Mouse (Mus musculus): Measurements from ENCODE around the gene Lig4. TPM values are rescaled to one million over a fixed set of nuclear protein-coding genes. Genes with fewer than 3 reads are reported as not detected.

Gene Lig4
- polyA plus RNA-seq, 1 experiment from 2014 or later = 10.6 TPM

DNA sequence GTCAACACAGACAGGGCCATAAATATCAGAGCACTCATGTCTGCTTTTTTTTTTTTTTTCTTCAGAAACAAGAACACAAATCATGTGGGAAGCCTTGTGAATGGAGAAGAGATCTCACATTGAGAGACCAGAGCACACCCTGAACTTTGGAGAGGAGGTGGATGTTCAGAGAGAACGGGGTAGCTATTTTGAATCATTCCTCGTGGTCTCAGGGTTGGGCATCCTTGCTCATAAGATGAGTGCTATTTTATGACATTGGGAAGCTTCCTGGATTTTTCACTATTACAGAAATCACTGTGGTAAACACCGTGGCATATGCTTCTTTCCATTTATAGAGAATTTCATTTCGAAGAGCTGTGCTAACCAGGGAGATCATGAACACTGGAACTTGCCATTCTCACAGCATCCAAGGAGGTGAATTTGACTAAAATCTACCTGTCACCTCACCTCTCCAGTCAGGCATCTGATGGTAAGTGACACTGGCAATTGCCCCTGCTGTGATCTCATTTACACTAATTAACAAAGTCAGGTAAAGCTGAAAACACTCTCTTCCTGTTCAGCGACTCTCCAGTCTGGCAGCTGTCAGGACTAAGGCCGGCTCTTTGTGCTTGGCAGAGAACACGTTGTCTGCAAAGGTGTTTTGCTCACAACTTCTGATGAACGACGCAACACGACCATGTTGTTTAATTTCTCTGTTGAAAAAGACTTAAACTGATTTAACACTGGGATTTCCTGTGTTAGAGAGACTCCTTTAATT, 28.2 kb downstream of the Lig4 start:
- Histone ChIP-seq H3K9me3 (ENCODE audit: control insufficient read depth, low read length) (no peaks in the 10 kb centered on the region), H3K9ac (ENCODE audit: low read depth, low read length) (no peak overlapping the region), H3K36me3 (ENCODE audit: control insufficient read depth, insufficient read depth, low read length) (no peaks in the 10 kb centered on the region), H3K4me1 (replicated peaks; ENCODE audit: control insufficient read depth, insufficient read depth, low read length) (no peaks in the 10 kb centered on the region), H3K4me3 (ENCODE audit: low read depth, low read length) (no peak overlapping the region), H3K27me3 (ENCODE audit: control insufficient read depth, insufficient read depth, low read length) (no peaks in the 10 kb centered on the region), H3K27ac (ENCODE audit: low read depth, low read length) (no peak overlapping the region), H3K4me2 (replicated peaks; ENCODE audit: low read depth, low read length) (no peak overlapping the region)
- no peak for ATAC-seq (ENCODE audit: low FRiP score)
- WGBS = 71% methylated on average over 10 of the region's 10 CpGs
- no peak for DNase-seq (ENCODE audit: low spot score)

GRCm38 (mm10) chr8:9935574-9935973, 41.9 kb downstream of the Lig4 start:
- no peak overlapping the region for H3K27ac ChIP-seq (ENCODE audit: low read depth, low read length)
- WGBS = 70% methylated on average over 7 of the region's 7 CpGs
- H3K9me3 ChIP-seq (ENCODE audit: control insufficient read depth, low read length) = no peaks in the 10 kb centered on the region
- no peaks in the 10 kb centered on the region for H3K4me1 ChIP-seq (replicated peaks; ENCODE audit: control insufficient read depth, insufficient read depth, low read length)
- no peak overlapping the region for H3K4me3 ChIP-seq (ENCODE audit: low read depth, low read length)
- ATAC-seq (ENCODE audit: low FRiP score) = 0 out of 2 replicates have a peak, but pooled peaks have one; percentile 17
- H3K27me3 ChIP-seq (ENCODE audit: control insufficient read depth, insufficient read depth, low read length) = no peaks in the 10 kb centered on the region
- no peak overlapping the region for H3K4me2 ChIP-seq (replicated peaks; ENCODE audit: low read depth, low read length)
- H3K36me3 ChIP-seq (ENCODE audit: control insufficient read depth, insufficient read depth, low read length) = no peaks in the 10 kb centered on the region
- no peak for DNase-seq (ENCODE audit: low spot score)
- H3K9ac ChIP-seq (ENCODE audit: low read depth, low read length) = no peak overlapping the region

DNA sequence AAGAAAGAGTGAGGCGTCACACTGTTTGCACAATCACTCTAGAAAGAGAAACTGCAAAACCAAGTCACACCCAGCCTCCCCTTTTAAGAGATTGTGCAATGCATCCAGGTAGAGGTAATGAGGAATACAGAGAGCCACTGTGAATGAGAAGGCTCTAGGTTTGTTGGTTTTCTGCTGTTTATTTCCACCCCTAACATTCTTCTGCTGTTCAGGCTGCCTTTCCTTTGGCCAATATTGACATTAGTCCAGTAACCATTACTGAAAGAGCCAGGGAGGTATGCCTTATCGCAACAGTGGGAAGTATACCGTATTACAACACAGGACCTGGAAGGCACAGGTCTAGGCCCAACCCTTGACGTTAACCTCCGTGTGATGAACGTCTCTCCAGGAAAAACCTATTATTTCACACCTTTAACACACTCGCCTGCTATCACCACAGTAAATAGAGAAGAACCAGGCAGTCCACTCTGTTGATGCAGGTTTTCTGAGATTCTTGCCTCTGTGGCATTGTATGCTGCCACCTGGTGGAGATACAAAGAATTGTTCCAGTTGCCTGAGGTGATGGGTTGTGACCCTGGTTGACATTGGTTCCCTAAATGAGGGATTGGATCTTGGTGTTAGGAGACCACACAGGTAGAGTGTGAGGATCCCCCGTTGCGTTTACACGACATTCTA, 42.5 kb downstream of the Lig4 start:
- Histone ChIP-seq H3K27ac (ENCODE audit: low read depth, low read length) (no peak overlapping the region), H3K9me3 (ENCODE audit: control insufficient read depth, low read length) (no peaks in the 10 kb centered on the region), H3K36me3 (ENCODE audit: control insufficient read depth, insufficient read depth, low read length) (no peaks in the 10 kb centered on the region), H3K4me3 (ENCODE audit: low read depth, low read length) (no peak overlapping the region), H3K4me1 (replicated peaks; ENCODE audit: control insufficient read depth, insufficient read depth, low read length) (no peaks in the 10 kb centered on the region), H3K27me3 (ENCODE audit: control insufficient read depth, insufficient read depth, low read length) (no peaks in the 10 kb centered on the region), H3K9ac (ENCODE audit: low read depth, low read length) (no peak overlapping the region), H3K4me2 (replicated peaks; ENCODE audit: low read depth, low read length) (no peak overlapping the region)
- 0 out of 2 replicates have a peak, but pooled peaks have one; percentile 38 for ATAC-seq (ENCODE audit: low FRiP score)
- WGBS = 41% methylated on average over 10 of the region's 10 CpGs
- DNase-seq (ENCODE audit: low spot score) = peak; percentile 72

DNA sequence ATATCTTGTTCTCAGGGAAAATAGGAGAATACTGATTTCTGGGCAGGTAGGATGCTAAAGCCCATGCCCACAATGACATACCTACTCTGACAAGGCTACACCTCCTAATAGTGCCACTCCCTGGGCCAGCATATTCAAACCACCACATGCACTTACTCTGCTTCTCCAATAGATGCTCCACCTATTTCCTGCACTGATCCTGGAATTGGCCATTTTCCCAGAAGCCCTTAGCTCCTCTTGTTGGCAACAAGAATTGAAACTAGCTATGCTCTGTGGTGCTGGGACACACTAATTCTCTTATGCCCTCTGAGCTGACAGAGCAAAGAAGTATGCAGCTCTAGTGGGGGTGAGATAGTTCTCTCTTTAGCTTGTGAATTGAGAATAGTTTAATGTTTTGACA, 44.8 kb downstream of the Lig4 start:
- H3K9me3 ChIP-seq (ENCODE audit: control insufficient read depth, low read length) = no peaks in the 10 kb centered on the region
- H3K4me2 ChIP-seq (replicated peaks; ENCODE audit: low read depth, low read length) = no peak overlapping the region
- H3K9ac ChIP-seq (ENCODE audit: low read depth, low read length) = no peak overlapping the region
- H3K4me3 ChIP-seq (ENCODE audit: low read depth, low read length) = no peak overlapping the region
- H3K36me3 ChIP-seq (ENCODE audit: control insufficient read depth, insufficient read depth, low read length) = no peaks in the 10 kb centered on the region
- ATAC-seq (ENCODE audit: low FRiP score) (no peak), DNase-seq (ENCODE audit: low spot score) (no peak)
- no peaks in the 10 kb centered on the region for H3K4me1 ChIP-seq (replicated peaks; ENCODE audit: control insufficient read depth, insufficient read depth, low read length)
- no peak overlapping the region for H3K27ac ChIP-seq (ENCODE audit: low read depth, low read length)
- no peaks in the 10 kb centered on the region for H3K27me3 ChIP-seq (ENCODE audit: control insufficient read depth, insufficient read depth, low read length)

DNA sequence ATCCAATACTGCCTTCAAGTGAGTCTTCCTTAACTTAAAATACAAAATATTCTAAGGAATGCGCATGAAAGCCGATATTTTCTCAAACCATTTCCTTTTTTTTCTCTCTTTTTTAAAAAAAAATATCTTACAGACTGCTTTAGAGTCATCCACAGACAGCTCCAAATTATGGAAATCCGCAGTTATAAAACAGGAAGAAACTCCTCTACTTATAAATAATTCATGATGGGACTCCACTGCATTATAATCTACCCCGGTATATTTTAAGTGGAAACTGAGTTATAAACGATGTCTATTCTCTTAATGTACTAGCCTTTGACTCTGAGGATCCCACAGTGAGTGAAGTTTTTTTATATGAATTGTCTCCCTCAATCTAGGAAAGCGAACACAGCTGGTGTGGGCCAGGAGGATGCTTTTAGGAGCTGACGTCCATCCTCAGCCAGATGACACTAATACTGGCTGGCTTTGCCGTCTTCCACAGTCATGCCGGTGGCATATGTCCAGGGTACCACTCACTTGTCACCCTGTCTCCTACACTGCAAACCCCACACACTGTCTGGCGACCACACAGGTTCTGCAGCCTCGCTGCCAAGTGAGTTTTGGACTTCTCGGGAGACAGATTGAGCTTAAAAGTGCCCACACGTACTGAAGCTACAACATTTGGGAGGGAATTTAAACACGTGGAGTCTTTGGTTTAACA, 47.6 kb downstream of the Lig4 start:
- no peaks in the 10 kb centered on the region for H3K27me3 ChIP-seq (ENCODE audit: control insufficient read depth, insufficient read depth, low read length)
- no peak for ATAC-seq (ENCODE audit: low FRiP score)

More for the DNA sequence above, 47.6 kb downstream of the Lig4 start:
- no peak for DNase-seq (ENCODE audit: low spot score)
- Histone ChIP-seq H3K9ac (ENCODE audit: low read depth, low read length) (no peak overlapping the region), H3K9me3 (ENCODE audit: control insufficient read depth, low read length) (no peaks in the 10 kb centered on the region), H3K4me1 (replicated peaks; ENCODE audit: control insufficient read depth, insufficient read depth, low read length) (no peaks in the 10 kb centered on the region), H3K36me3 (ENCODE audit: control insufficient read depth, insufficient read depth, low read length) (no peaks in the 10 kb centered on the region), H3K4me2 (replicated peaks; ENCODE audit: low read depth, low read length) (no peak overlapping the region), H3K4me3 (ENCODE audit: low read depth, low read length) (no peak overlapping the region), H3K27ac (ENCODE audit: low read depth, low read length) (no peak overlapping the region)
- WGBS = 86% methylated on average over 14 of the region's 14 CpGs

Other genes with a start within 250 kb of the Lig4 start
- gene Fam155a, start 206.5 kb downstream of the Lig4 start, polyA plus RNA-seq (2014; fragmentation: Nextera tagmentation; extraction: Ambion mirVana) = 4.8 and 7.1 TPM in 2 replicates
- not detected in 2 replicates for gene Gm10217, start 113.4 kb downstream of the Lig4 start, polyA plus RNA-seq (2014; fragmentation: Nextera tagmentation; extraction: Ambion mirVana)
- 19.8 and 21.0 TPM in 2 replicates for gene Abhd13, start within 50 bp of the Lig4 start, polyA plus RNA-seq (2014; fragmentation: Nextera tagmentation; extraction: Ambion mirVana)
- gene Tnfsf13b, start 28.8 kb upstream of the Lig4 start, polyA plus RNA-seq (2014; fragmentation: Nextera tagmentation; extraction: Ambion mirVana) = 0.36 and 0.47 TPM in 2 replicates
- 2.1 and 5.5 TPM in 2 replicates for gene Myo16, start 176.2 kb upstream of the Lig4 start, polyA plus RNA-seq (2014; fragmentation: Nextera tagmentation; extraction: Ambion mirVana)

All from hindbrain, embryonic 11.5 days (tissue).